Mouse (Mus musculus) intestine, embryonic 16.5 days (tissue): ENCODE results near the gene Zfp746. TPM values are rescaled to one million over a fixed set of nuclear protein-coding genes. Genes with fewer than 3 reads are reported as not detected.
A peak's percentile ranks its signal among the peaks of the same experiment; 100 is the strongest.
"Not testable (repeated sequence)": the region's sequence is repeated elsewhere in the genome, so short reads cannot be mapped to it uniquely, and the experiment has no call there.

Experiments used
- ATAC-seq: fragments of 200-750 bp; cut with Nextera tagmentation; 2 replicates; pipeline ENCODE4 v1.8.0; 2017; ENCODE audit warnings: moderate TSS enrichment, moderate library complexity
- H3K27ac ChIP-seq: fragments of 300-500 bp; sonication (generic); 2 replicates; pipeline ENCODE4 v1.5.1; 2014; ENCODE audit warnings: mild to moderate bottlenecking, low read length
- H3K27me3 ChIP-seq: fragments of 300-500 bp; sonication (generic); replicated peaks from 2 replicates; pipeline ENCODE4 v1.6.1; 2014; ENCODE audit warnings: low read length, control low read depth, mixed read lengths; ENCODE audit not compliant: control insufficient read depth, insufficient read depth
- H3K36me3 ChIP-seq: fragments of 300-500 bp; sonication (generic); 2 replicates; pipeline ENCODE4 v1.6.1; 2014; ENCODE audit warnings: low read length, control low read depth; ENCODE audit not compliant: control insufficient read depth, insufficient read depth
- H3K4me1 ChIP-seq: fragments of 300-500 bp; sonication (generic); 2 replicates; pipeline ENCODE4 v1.6.1; 2014; ENCODE audit warnings: low read length, control low read depth, mixed read lengths; ENCODE audit not compliant: control insufficient read depth, insufficient read depth
- H3K4me2 ChIP-seq: fragments of 300-500 bp; sonication (generic); 2 replicates; pipeline ENCODE4 v1.6.1; 2014; ENCODE audit warnings: low read depth, low read length, control low read depth
- H3K4me3 ChIP-seq: fragments of 300-500 bp; sonication (generic); 2 replicates; pipeline ENCODE4 v1.5.1; 2014; ENCODE audit warnings: mild to moderate bottlenecking, low read length
- H3K9ac ChIP-seq: fragments of 300-500 bp; sonication (generic); 2 replicates; pipeline ENCODE4 v1.6.1; 2014; ENCODE audit warnings: low read depth, low read length
- H3K9me3 ChIP-seq: fragments of 300-500 bp; sonication (generic); 2 replicates; pipeline ENCODE4 v1.6.1; 2016; ENCODE audit warnings: low read length, control low read depth; ENCODE audit not compliant: control insufficient read depth
- WGBS: fragments of 180-500 bp; shearing (Covaris S2); extraction: QIAGEN DNeasy Blood & Tissue Kit; methylation state at CpG from one replicate; pipeline ENCODE4 v1.1.7; 2014; 5-methylcytosine and 5-hydroxymethylcytosine counted together
- polyA plus RNA-seq: library from polyadenylated mRNA; unstranded; fragments of >200 nt; fragmentation: Nextera tagmentation; extraction: Ambion mirVana; gene quantifications from 2 replicates; pipeline ENCODE4 v1.2.1, GENCODE M21; 2015

Gene Zfp746
- 3.8 and 5.9 TPM in 2 replicates for polyA plus RNA-seq

- peak; percentile 95 for ATAC-seq
- whole genome bisulfite sequencing = under 1% methylated on average over 43 of the region's 53 CpGs
- H3K4me2 ChIP-seq = peak within 1 kb of the TSS; percentile 90
- H3K27ac ChIP-seq = peak within 1 kb of the TSS; percentile 93
- peaks cover 8% of the 10 kb centered on the region for H3K4me1 ChIP-seq
- H3K9me3 ChIP-seq = no peaks in the 10 kb centered on the region
- H3K9ac ChIP-seq = peak within 1 kb of the TSS; percentile 93
- H3K27me3 ChIP-seq = no peaks in the 10 kb centered on the region
- peaks cover 11% of the 10 kb centered on the region; the same call in 1 of the 2 replicates for H3K36me3 ChIP-seq
- peak within 1 kb of the TSS; percentile 72 for H3K4me3 ChIP-seq
Observed at GRCm38 (mm10) chr6:48086471-48086878, at the start of gene Zfp746. TSS of gene Zfp746 (minus strand) at chr6:48086593.

- H3K9ac ChIP-seq, H3K4me3 ChIP-seq, H3K27me3 ChIP-seq, H3K27ac ChIP-seq, H3K36me3 ChIP-seq, H3K9me3 ChIP-seq, H3K4me1 ChIP-seq, H3K4me2 ChIP-seq: not testable (repeated sequence)
- 74% methylated on average over 4 of the region's 4 CpGs for WGBS
- peak; percentile 58; the same call in 1 of the 2 replicates for ATAC-seq
Observed at GRCm38 (mm10) chr6:48121092-48121491, 34.7 kb upstream of the Zfp746 start.

GRCm38 (mm10) chr6:48116036-48116435, 29.6 kb upstream of the Zfp746 start:
- Histone ChIP-seq H3K4me3 (no peak overlapping the region), H3K36me3 (no peaks in the 10 kb centered on the region), H3K27me3 (no peaks in the 10 kb centered on the region), H3K9ac (no peak overlapping the region), H3K4me1 (no peaks in the 10 kb centered on the region), H3K27ac (no peak overlapping the region), H3K9me3 (no peaks in the 10 kb centered on the region), H3K4me2 (no peak overlapping the region)
- 66% methylated on average over 3 of the region's 3 CpGs for WGBS
- no peak for ATAC-seq

- 40% methylated on average over 14 of the region's 14 CpGs for WGBS
- peak overlapping the region; percentile 72 for H3K4me3 ChIP-seq
- peaks cover 8% of the 10 kb centered on the region; the same call in 1 of the 2 replicates for H3K36me3 ChIP-seq
- H3K4me1 ChIP-seq = peaks cover 8% of the 10 kb centered on the region
- no peak overlapping the region for H3K27ac ChIP-seq
- H3K9ac ChIP-seq = peak overlapping the region; percentile 41; the same call in 1 of the 2 replicates
- H3K4me2 ChIP-seq = peak overlapping the region; percentile 90
- H3K27me3 ChIP-seq = no peaks in the 10 kb centered on the region
- ATAC-seq = no peak
- no peaks in the 10 kb centered on the region for H3K9me3 ChIP-seq
Observed at GRCm38 (mm10) chr6:48086957-48087715, 743 bp upstream of the Zfp746 start.

GRCm38 (mm10) chr6:48085521-48086404, 630 bp downstream of the Zfp746 start:
- Histone ChIP-seq H3K9ac (peak overlapping the region; percentile 93), H3K27me3 (no peaks in the 10 kb centered on the region), H3K36me3 (peaks cover 17% of the 10 kb centered on the region; the same call in 1 of the 2 replicates), H3K27ac (peak overlapping the region; percentile 93), H3K4me1 (peaks cover 8% of the 10 kb centered on the region), H3K9me3 (no peaks in the 10 kb centered on the region), H3K4me2 (peak overlapping the region; percentile 90), H3K4me3 (peak overlapping the region; percentile 72)
- 3% methylated on average over 47 of the region's 72 CpGs for WGBS
- peak; percentile 93 for ATAC-seq

- H3K9ac ChIP-seq = no peak overlapping the region
- no peaks in the 10 kb centered on the region for H3K27me3 ChIP-seq
- 81% methylated on average over 6 of the region's 6 CpGs for WGBS
- H3K27ac ChIP-seq = no peak overlapping the region
- no peak overlapping the region for H3K4me3 ChIP-seq
- peaks cover 20% of the 10 kb centered on the region; the same call in 1 of the 2 replicates for H3K36me3 ChIP-seq
- no peak overlapping the region for H3K4me2 ChIP-seq
- H3K4me1 ChIP-seq = peaks cover 8% of the 10 kb centered on the region
- H3K9me3 ChIP-seq = no peaks in the 10 kb centered on the region
- no peak for ATAC-seq
Observed at GRCm38 (mm10) chr6:48083733-48084191, 2.6 kb downstream of the Zfp746 start.

GRCm38 (mm10) chr6:48081952-48082351, 4.4 kb downstream of the Zfp746 start:
- Histone ChIP-seq H3K4me3 (no peak overlapping the region), H3K27ac (no peak overlapping the region), H3K4me1 (peaks cover 8% of the 10 kb centered on the region), H3K9ac (no peak overlapping the region), H3K27me3 (no peaks in the 10 kb centered on the region), H3K9me3 (no peaks in the 10 kb centered on the region), H3K36me3 (peaks cover 21% of the 10 kb centered on the region; the same call in 1 of the 2 replicates), H3K4me2 (no peak overlapping the region)
- 98% methylated on average over 3 of the region's 3 CpGs for WGBS
- ATAC-seq = no peak

GRCm38 (mm10) chr6:48081021-48081420, 5.4 kb downstream of the Zfp746 start:
- Histone ChIP-seq H3K4me2 (no peak overlapping the region), H3K4me3 (no peak overlapping the region), H3K27ac (no peak overlapping the region), H3K27me3 (no peaks in the 10 kb centered on the region), H3K9ac (no peak overlapping the region), H3K4me1 (peaks cover 8% of the 10 kb centered on the region), H3K36me3 (peaks cover 21% of the 10 kb centered on the region; the same call in 1 of the 2 replicates), H3K9me3 (no peaks in the 10 kb centered on the region)
- WGBS = 94% methylated on average over 5 of the region's 5 CpGs
- ATAC-seq = no peak

GRCm38 (mm10) chr6:48073316-48073715, 13.1 kb downstream of the Zfp746 start:
- Histone ChIP-seq H3K4me3 (no peak overlapping the region), H3K9me3 (no peaks in the 10 kb centered on the region), H3K9ac (no peak overlapping the region), H3K27me3 (no peaks in the 10 kb centered on the region), H3K36me3 (peaks cover 12% of the 10 kb centered on the region), H3K27ac (no peak overlapping the region), H3K4me2 (no peak overlapping the region), H3K4me1 (no peaks in the 10 kb centered on the region)
- no peak for ATAC-seq
- WGBS = 69% methylated on average over 5 of the region's 5 CpGs
